Mouse (Mus musculus) midbrain, embryonic 10.5 days (tissue): Measurements from ENCODE around the gene Fhod1. TPM values are rescaled to one million over a fixed set of nuclear protein-coding genes. Genes with fewer than 3 reads are reported as not detected.

Source experiments
- DNase-seq: peaks from one replicate; pipeline ENCODE4 v3.0.0-alpha.2; 2017; ENCODE audit warnings: low spot score
- H3K27ac ChIP-seq: fragments of 300-500 bp; sonication (generic); replicated peaks from 2 replicates; pipeline ENCODE4 v1.5.1; 2016; ENCODE audit warnings: mild to moderate bottlenecking
- H3K27me3 ChIP-seq: fragments of 300-500 bp; sonication (generic); 2 replicates; pipeline ENCODE4 v1.6.1; 2016; ENCODE audit warnings: low read depth, mild to moderate bottlenecking; ENCODE audit not compliant: poor library complexity, severe bottlenecking
- H3K36me3 ChIP-seq: fragments of 300-500 bp; sonication (generic); 2 replicates; pipeline ENCODE4 v1.6.1; 2016; ENCODE audit warnings: mild to moderate bottlenecking, moderate library complexity
- H3K4me1 ChIP-seq: fragments of 300-500 bp; sonication (generic); 2 replicates; pipeline ENCODE4 v1.6.1; 2016
- H3K4me3 ChIP-seq: fragments of 300-500 bp; sonication (generic); 2 replicates; pipeline ENCODE4 v1.5.1; 2016; ENCODE audit warnings: mild to moderate bottlenecking, moderate library complexity
- H3K9me3 ChIP-seq: fragments of 300-500 bp; sonication (generic); replicated peaks from 2 replicates; pipeline ENCODE4 v1.6.1; 2016; ENCODE audit warnings: mild to moderate bottlenecking
- WGBS: fragments of 180-500 bp; shearing (Covaris S2); methylation state at CpG from one replicate; pipeline ENCODE4 v1.1.7; 2016; 5-methylcytosine and 5-hydroxymethylcytosine counted together
- polyA plus RNA-seq: library from polyadenylated mRNA; unstranded; fragments of >200 nt; fragmentation: Nextera tagmentation; extraction: Ambion mirVana; gene quantifications from 2 replicates; pipeline ENCODE4 v1.2.1, GENCODE M21; 2016

The Fhod1 gene
- polyA plus RNA-seq, 1 experiment from 2014 or later: 2.2 TPM

- no peaks in the 10 kb centered on the region for H3K27me3 ChIP-seq
- no peak overlapping the region for H3K4me3 ChIP-seq
- peaks cover 93% of the 10 kb centered on the region for H3K36me3 ChIP-seq
- no peaks in the 10 kb centered on the region for H3K9me3 ChIP-seq
- 83% methylated on average over 15 of the region's 15 CpGs for WGBS
- no peak for DNase-seq
- H3K4me1 ChIP-seq: peaks cover 18% of the 10 kb centered on the region
- H3K27ac ChIP-seq: no peak overlapping the region
Observed at GRCm38 (mm10) chr8:105309142-105309847, 38.5 kb downstream of the Fhod1 start.

- no peak for DNase-seq
- WGBS: 95% methylated on average over 10 of the region's 10 CpGs
- Histone ChIP-seq H3K9me3 (no peaks in the 10 kb centered on the region), H3K27ac (no peak overlapping the region), H3K36me3 (peaks cover 93% of the 10 kb centered on the region), H3K4me3 (no peak overlapping the region), H3K4me1 (peaks cover 14% of the 10 kb centered on the region), H3K27me3 (no peaks in the 10 kb centered on the region)
Observed at GRCm38 (mm10) chr8:105308428-105308827, 39.3 kb downstream of the Fhod1 start.

GRCm38 (mm10) chr8:105307670-105308069 is 40.1 kb downstream of the Fhod1 start:
- peaks cover 93% of the 10 kb centered on the region for H3K36me3 ChIP-seq
- no peaks in the 10 kb centered on the region for H3K27me3 ChIP-seq
- 93% methylated on average over 13 of the region's 13 CpGs for WGBS
- no peaks in the 10 kb centered on the region for H3K9me3 ChIP-seq
- no peak overlapping the region for H3K4me3 ChIP-seq
- H3K27ac ChIP-seq: no peak overlapping the region
- peaks cover 14% of the 10 kb centered on the region for H3K4me1 ChIP-seq
- DNase-seq: no peak

GRCm38 (mm10) chr8:105306146-105306691 is 41.5 kb downstream of the Fhod1 start:
- H3K9me3 ChIP-seq: no peaks in the 10 kb centered on the region
- no peak for DNase-seq
- H3K4me1 ChIP-seq: peaks cover 14% of the 10 kb centered on the region
- WGBS: 68% methylated on average over 5 of the region's 5 CpGs
- H3K36me3 ChIP-seq: peaks cover 93% of the 10 kb centered on the region
- H3K27ac ChIP-seq: peak overlapping the region; percentile 61; the same call in 1 of the 2 replicates
- no peaks in the 10 kb centered on the region for H3K27me3 ChIP-seq
- peak overlapping the region; percentile 42 for H3K4me3 ChIP-seq

GRCm38 (mm10) chr8:105305211-105306145 is 42.3 kb downstream of the Fhod1 start, which contains the start of gene Elmo3:
TSS of gene Elmo3 (plus strand) at chr8:105305601.
- H3K9me3 ChIP-seq: no peaks in the 10 kb centered on the region
- DNase-seq: peak; percentile 42
- H3K36me3 ChIP-seq: peaks cover 95% of the 10 kb centered on the region
- 9% methylated on average over 30 of the region's 30 CpGs for WGBS
- no peaks in the 10 kb centered on the region for H3K27me3 ChIP-seq
- peaks cover 14% of the 10 kb centered on the region for H3K4me1 ChIP-seq
- H3K27ac ChIP-seq: peak within 1 kb of the TSS; percentile 61
- peak within 1 kb of the TSS; percentile 42 for H3K4me3 ChIP-seq

GRCm38 (mm10) chr8:105304325-105305210 is 43.2 kb downstream of the Fhod1 start:
- no peak overlapping the region for H3K27ac ChIP-seq
- no peak for DNase-seq
- H3K36me3 ChIP-seq: peaks cover 95% of the 10 kb centered on the region
- H3K4me3 ChIP-seq: no peak overlapping the region
- H3K4me1 ChIP-seq: peaks cover 14% of the 10 kb centered on the region
- no peaks in the 10 kb centered on the region for H3K27me3 ChIP-seq
- 89% methylated on average over 9 of the region's 9 CpGs for WGBS
- H3K9me3 ChIP-seq: no peaks in the 10 kb centered on the region

- DNase-seq: no peak
- H3K36me3 ChIP-seq: peaks cover 94% of the 10 kb centered on the region
Observed at GRCm38 (mm10) chr8:105303874-105304273, 43.9 kb downstream of the Fhod1 start.

GRCm38 (mm10) chr8:105303396-105303795 is 44.4 kb downstream of the Fhod1 start:
- H3K36me3 ChIP-seq: peaks cover 94% of the 10 kb centered on the region
- no peaks in the 10 kb centered on the region for H3K9me3 ChIP-seq
- H3K4me3 ChIP-seq: no peak overlapping the region
- 88% methylated on average over 8 of the region's 8 CpGs for WGBS
- DNase-seq: no peak
- no peak overlapping the region for H3K27ac ChIP-seq
- H3K27me3 ChIP-seq: no peaks in the 10 kb centered on the region
- H3K4me1 ChIP-seq: peaks cover 23% of the 10 kb centered on the region

More at GRCm38 (mm10) chr8:105303874-105304273, 43.9 kb downstream of the Fhod1 start:
- Histone ChIP-seq H3K9me3 (no peaks in the 10 kb centered on the region), H3K4me1 (peaks cover 18% of the 10 kb centered on the region), H3K4me3 (no peak overlapping the region), H3K27me3 (no peaks in the 10 kb centered on the region), H3K27ac (no peak overlapping the region)
- 90% methylated on average over 9 of the region's 9 CpGs for WGBS

GRCm38 (mm10) chr8:105299962-105300361 is 47.8 kb downstream of the Fhod1 start:
- no peak for DNase-seq
- 95% methylated on average over 8 of the region's 8 CpGs for WGBS
- no peaks in the 10 kb centered on the region for H3K27me3 ChIP-seq
- H3K36me3 ChIP-seq: peaks cover 65% of the 10 kb centered on the region
- H3K4me1 ChIP-seq: peaks cover 23% of the 10 kb centered on the region
- H3K9me3 ChIP-seq: no peaks in the 10 kb centered on the region
- H3K4me3 ChIP-seq: 0 out of 2 replicates have a peak overlapping the region, but pooled peaks have one; percentile 14
- H3K27ac ChIP-seq: no peak overlapping the region

- WGBS: 66% methylated on average over 18 of the region's 18 CpGs
- Histone ChIP-seq H3K27ac (peak overlapping the region; percentile 84), H3K27me3 (peaks cover under 1% of the 10 kb centered on the region; the same call in 1 of the 2 replicates), H3K4me1 (peaks cover 23% of the 10 kb centered on the region), H3K9me3 (no peaks in the 10 kb centered on the region), H3K36me3 (peaks cover 51% of the 10 kb centered on the region), H3K4me3 (peak overlapping the region; percentile 90)
- no peak for DNase-seq
Observed at GRCm38 (mm10) chr8:105298351-105299252, 49.2 kb downstream of the Fhod1 start.
